Mouse (Mus musculus): ENCODE measurements around the gene Gse1. TPM values are rescaled to one million over a fixed set of nuclear protein-coding genes. Genes with fewer than 3 reads are reported as not detected.

The Gse1 gene
- total RNA-seq, 2 experiments from 2014 or later: 105 to 134 TPM

Other genes starting within 250 kb of the Gse1 start
- 2.2 and 4.6 TPM in 2 replicates for gene Crispld2, start 236.0 kb upstream of the Gse1 start, total RNA-seq (2015; ENCODE audit: low replicate concordance)
- 1.9 and 2.1 TPM in 2 replicates for gene Crispld2, start 236.0 kb upstream of the Gse1 start, total RNA-seq (2017; ENCODE audit: low replicate concordance)
- gene Zdhhc7, start 127.0 kb upstream of the Gse1 start, total RNA-seq (2015; ENCODE audit: low replicate concordance): 6.8 and 8.0 TPM in 2 replicates
- gene Zdhhc7, start 127.0 kb upstream of the Gse1 start, total RNA-seq (2017; ENCODE audit: low replicate concordance): 9.2 and 9.6 TPM in 2 replicates
- 4.7 and 5.0 TPM in 2 replicates for gene 6430548M08Rik, start 114.3 kb upstream of the Gse1 start, total RNA-seq (2015; ENCODE audit: low replicate concordance)
- gene 6430548M08Rik, start 114.3 kb upstream of the Gse1 start, total RNA-seq (2017; ENCODE audit: low replicate concordance): 1.9 and 7.3 TPM in 2 replicates
- gene Fam92b, start 51.0 kb upstream of the Gse1 start, total RNA-seq (2015; ENCODE audit: low replicate concordance): not detected in 2 replicates
- not detected in 2 replicates for gene Fam92b, start 51.0 kb upstream of the Gse1 start, total RNA-seq (2017; ENCODE audit: low replicate concordance)

All from erythroid progenitor cell, adult 5-6 weeks (primary cell).